Mouse (Mus musculus) erythroblast, embryonic 14.5 days (primary cell): ENCODE measurements around the gene Tmem132d.

Experiments
- GATA1 ChIP-seq: IDR thresholded peaks from 2 replicates; pipeline ENCODE4 v1.6.1; 2012; ENCODE audit warnings: low read length, inconsistent platforms, mixed read lengths
- TAL1 ChIP-seq: IDR thresholded peaks from 3 replicates; pipeline ENCODE4 v1.6.1; 2012; ENCODE audit warnings: low read length, inconsistent platforms, mixed read lengths

GRCm38 (mm10) chr5:127937914-127938313 lies 495.0 kb downstream of the Tmem132d start:
- TF ChIP-seq GATA1: no peak
- TF ChIP-seq TAL1: no peak
